Mouse (Mus musculus): ENCODE data around the gene Nipal1.

DNA sequence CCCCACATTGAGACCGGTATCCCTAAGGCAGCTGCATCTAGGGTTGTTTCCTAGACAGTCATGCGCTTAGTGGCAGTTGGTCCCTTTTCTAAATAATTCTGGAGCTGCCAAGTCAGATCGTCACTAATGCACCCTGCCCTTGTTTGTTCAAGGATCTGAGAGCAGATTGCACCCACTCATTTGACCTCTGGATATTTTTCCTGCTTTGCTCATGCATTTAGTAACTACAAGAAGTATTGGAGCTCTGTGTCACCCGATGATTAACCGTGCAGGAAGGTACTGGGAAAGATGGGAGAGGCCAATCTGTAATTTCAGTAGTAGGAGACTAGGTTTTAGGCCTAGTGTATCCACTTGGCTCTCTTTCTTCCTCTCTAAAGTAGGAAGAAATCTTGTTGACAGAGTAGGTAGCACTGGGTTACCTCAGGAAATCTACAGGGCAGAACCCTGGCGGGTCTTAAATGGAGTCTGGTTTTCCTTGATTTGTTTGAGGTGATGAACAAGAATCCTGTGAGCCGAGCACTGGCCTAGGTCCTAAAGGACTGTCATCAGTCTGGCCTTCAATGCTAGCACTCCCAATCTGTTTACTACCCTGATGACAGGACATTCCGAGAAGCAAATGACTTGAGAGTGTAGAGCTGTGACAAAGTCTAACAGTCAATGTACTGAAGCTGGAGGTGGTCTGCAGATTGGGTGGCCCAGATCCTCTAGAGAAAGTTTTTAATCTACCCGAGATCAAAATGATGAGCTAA lies 1.6 kb downstream of the Nipal1 start:
- no peak for TF ChIP-seq CTCF (IDR thresholded peaks at IDR 0.05; ENCODE audit: low read depth)
- TF ChIP-seq EP300 (IDR thresholded peaks at IDR 0.05; ENCODE audit: low read depth), result no peak

Measured in liver, embryonic 14.5 days (tissue).